Mouse (Mus musculus) myocyte (in vitro differentiated cells): ENCODE results near the gene Trak1. TPM values are rescaled to one million over a fixed set of nuclear protein-coding genes. Genes with fewer than 3 reads are reported as not detected.

ENCODE experiments used
- H3K27me3 ChIP-seq: one replicate; pipeline ENCODE4 v1.6.1; 2011; ENCODE audit not compliant: control insufficient read depth, insufficient read depth, insufficient read length
- H3K36me3 ChIP-seq: one replicate; pipeline ENCODE4 v1.6.1; 2011; ENCODE audit not compliant: control insufficient read depth, insufficient read depth
- H3K4me2 ChIP-seq: one replicate; pipeline ENCODE4 v1.6.1; 2011; ENCODE audit warnings: low read depth, control low read depth
- H3K4me3 ChIP-seq: one replicate; pipeline ENCODE4 v1.5.1; 2011; ENCODE audit warnings: mild to moderate bottlenecking, control low read depth, moderate library complexity
- H3K79me2 ChIP-seq: one replicate; pipeline ENCODE4 v1.6.1; 2011; ENCODE audit not compliant: control insufficient read depth, insufficient read depth
- H3ac ChIP-seq: one replicate; pipeline ENCODE4 v1.6.1; 2011; ENCODE audit not compliant: control insufficient read depth, insufficient read length
- CEBPB ChIP-seq: IDR thresholded peaks from 2 replicates; pipeline ENCODE4 v1.6.1; 2011; ENCODE audit warnings: mild to moderate bottlenecking, moderate library complexity; ENCODE audit not compliant: poor library complexity, insufficient read depth, severe bottlenecking
- E2F4 ChIP-seq: IDR thresholded peaks from one replicate; pipeline ENCODE4 v1.6.1; 2011; ENCODE audit warnings: mild to moderate bottlenecking, control low read depth, moderate library complexity; ENCODE audit not compliant: insufficient read depth
- MAX ChIP-seq: IDR thresholded peaks from one replicate; pipeline ENCODE4 v1.6.1; 2011; ENCODE audit warnings: low read depth, mild to moderate bottlenecking, control low read depth
- MYOD1 ChIP-seq, 3 experiments: IDR thresholded peaks; one replicate each; pipeline ENCODE4 v1.6.1; 2011; ENCODE audit warnings: control low read depth in 2 of 3, low read depth in 2 of 3, mild to moderate bottlenecking in 2 of 3, moderate library complexity in 1 of 3; ENCODE audit not compliant: insufficient read length in 2 of 3, control insufficient read depth in 1 of 3
- MYOG ChIP-seq, 3 experiments: IDR thresholded peaks; one replicate each; pipeline ENCODE4 v1.6.1; 2011; ENCODE audit warnings: control low read depth in 2 of 3, low read depth in 2 of 3, mild to moderate bottlenecking in 2 of 3; ENCODE audit not compliant: insufficient read length in 2 of 3, control insufficient read depth in 1 of 3, insufficient read depth in 1 of 3
- POLR2A ChIP-seq: IDR thresholded peaks from one replicate; pipeline ENCODE4 v1.6.1; 2011; ENCODE audit warnings: low read depth, mild to moderate bottlenecking, control low read depth, moderate library complexity; ENCODE audit not compliant: insufficient read length
- POLR2AphosphoS2 ChIP-seq: IDR thresholded peaks from one replicate; pipeline ENCODE4 v1.6.1; 2011; ENCODE audit warnings: low read depth, control low read depth; ENCODE audit not compliant: insufficient read length
- REST ChIP-seq: IDR thresholded peaks from one replicate; pipeline ENCODE4 v1.6.1; 2011; ENCODE audit warnings: mild to moderate bottlenecking, control low read depth, moderate library complexity; ENCODE audit not compliant: insufficient read depth, insufficient read length
- SRF ChIP-seq: IDR thresholded peaks from one replicate; pipeline ENCODE4 v1.6.1; 2011; ENCODE audit warnings: low read depth; ENCODE audit not compliant: control insufficient read depth, insufficient read length
- TCF12 ChIP-seq: IDR thresholded peaks from one replicate; pipeline ENCODE4 v1.6.1; 2011; ENCODE audit warnings: mild to moderate bottlenecking, control low read depth; ENCODE audit not compliant: poor library complexity, insufficient read depth, severe bottlenecking
- TCF3 ChIP-seq: IDR thresholded peaks from one replicate; pipeline ENCODE4 v1.6.1; 2011; ENCODE audit warnings: low read depth, control low read depth; ENCODE audit not compliant: insufficient read length
- USF1 ChIP-seq: IDR thresholded peaks from one replicate; pipeline ENCODE4 v1.6.1; 2011; ENCODE audit warnings: low read depth, mild to moderate bottlenecking, control low read depth, moderate library complexity
- polyA plus RNA-seq: library from polyadenylated mRNA; unstranded; fragments of >200 nt; fragmentation: generic; extraction: Trizol; gene quantifications from one replicate; pipeline ENCODE4 v1.2.1, GENCODE M21; 2012; ENCODE audit warnings: missing spikeins

Trak1 gene
- polyA plus RNA-seq, 1 experiment: 60.8 TPM

GRCm38 (mm10) chr9:121380310-121380920 is 83.1 kb downstream of the Trak1 start:
- TF ChIP-seq MYOD1 (IDR thresholded peaks at IDR 0.05; ENCODE audit: control insufficient read depth in 1 of 3, insufficient read length in 2 of 3, low read depth in 2 of 3) (no peak), CEBPB (no peak), TCF3 (no peak), E2F4 (no peak), MAX (no peak), SRF (no peak), POLR2A (no peak), TCF12 (no peak), MYOG (IDR thresholded peaks at IDR 0.05; ENCODE audit: control insufficient read depth in 1 of 3, insufficient read depth in 1 of 3, insufficient read length in 2 of 3, low read depth in 2 of 3) (no peak)
- Histone ChIP-seq H3ac (no peak overlapping the region), H3K36me3 (no peaks in the 10 kb centered on the region), H3K79me2 (peaks cover 31% of the 10 kb centered on the region), H3K4me3 (no peak overlapping the region), H3K4me2 (no peak overlapping the region), H3K27me3 (no peaks in the 10 kb centered on the region)

- no peaks in the 10 kb centered on the region for H3K27me3 ChIP-seq
- H3K4me2 ChIP-seq: no peak overlapping the region
These were observed 84.5 kb downstream of the Trak1 start for GRCm38 (mm10) chr9:121381678-121382297.

DNA sequence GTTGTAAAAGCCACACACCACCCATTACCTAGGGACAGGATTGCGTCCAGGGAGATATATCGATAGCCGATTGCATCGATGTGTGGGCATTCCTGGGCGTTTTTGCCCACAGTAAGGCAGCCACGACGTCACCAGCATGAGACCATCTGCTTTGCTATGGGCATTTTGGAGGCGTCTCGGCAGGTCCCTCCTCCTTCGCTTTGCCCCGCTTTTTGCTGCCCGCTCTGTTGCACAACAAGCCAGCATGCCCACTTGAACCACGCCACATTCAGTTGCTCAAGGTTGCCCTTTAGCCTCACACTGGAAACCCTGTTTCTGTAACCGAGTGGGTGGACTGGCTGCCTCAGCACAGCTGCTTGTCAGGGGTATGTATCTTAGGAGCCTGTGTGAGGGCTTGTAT is 85.3 kb downstream of the Trak1 start:
- Histone ChIP-seq H3ac (no peak overlapping the region), H3K36me3 (no peaks in the 10 kb centered on the region), H3K79me2 (peaks cover 37% of the 10 kb centered on the region), H3K27me3 (no peaks in the 10 kb centered on the region), H3K4me2 (no peak overlapping the region), H3K4me3 (no peak overlapping the region)
- TF ChIP-seq POLR2A (no peak), SRF (no peak), E2F4 (no peak), MYOG (IDR thresholded peaks at IDR 0.05; ENCODE audit: control insufficient read depth in 1 of 3, insufficient read depth in 1 of 3, insufficient read length in 2 of 3, low read depth in 2 of 3) (no peak), CEBPB (no peak), MAX (no peak), REST (no peak), POLR2AphosphoS2 (no peak), USF1 (no peak), TCF3 (no peak), TCF12 (no peak), MYOD1 (IDR thresholded peaks at IDR 0.05; ENCODE audit: control insufficient read depth in 1 of 3, insufficient read length in 2 of 3, low read depth in 2 of 3) (no peak)

More at GRCm38 (mm10) chr9:121381678-121382297, 84.5 kb downstream of the Trak1 start:
- peaks cover 34% of the 10 kb centered on the region for H3K79me2 ChIP-seq
- TF ChIP-seq CEBPB (no peak), E2F4 (no peak), SRF (no peak), TCF3 (no peak), REST (no peak), MYOD1 (IDR thresholded peaks at IDR 0.05; ENCODE audit: control insufficient read depth in 1 of 3, insufficient read length in 2 of 3, low read depth in 2 of 3) (no peak), TCF12 (no peak), MYOG (IDR thresholded peaks at IDR 0.05; ENCODE audit: control insufficient read depth in 1 of 3, insufficient read depth in 1 of 3, insufficient read length in 2 of 3, low read depth in 2 of 3) (no peak), USF1 (no peak), POLR2AphosphoS2 (no peak), MAX (no peak)
- H3K4me3 ChIP-seq: no peak overlapping the region
- no peaks in the 10 kb centered on the region for H3K36me3 ChIP-seq
- H3ac ChIP-seq: no peak overlapping the region

GRCm38 (mm10) chr9:121383180-121383586 is 85.9 kb downstream of the Trak1 start:
- no peaks in the 10 kb centered on the region for H3K36me3 ChIP-seq
- no peak overlapping the region for H3ac ChIP-seq
- H3K27me3 ChIP-seq: no peaks in the 10 kb centered on the region
- peaks cover 35% of the 10 kb centered on the region for H3K79me2 ChIP-seq
- H3K4me3 ChIP-seq: no peak overlapping the region
- no peak for TF ChIP-seq MAX
- no peak for TF ChIP-seq MYOD1 (IDR thresholded peaks at IDR 0.05; ENCODE audit: control insufficient read depth in 1 of 3, insufficient read length in 2 of 3, low read depth in 2 of 3)
- no peak for TF ChIP-seq TCF12
- TF ChIP-seq E2F4: no peak
- no peak for TF ChIP-seq SRF
- TF ChIP-seq TCF3: no peak
- no peak for TF ChIP-seq MYOG (IDR thresholded peaks at IDR 0.05; ENCODE audit: control insufficient read depth in 1 of 3, insufficient read depth in 1 of 3, insufficient read length in 2 of 3, low read depth in 2 of 3)
- TF ChIP-seq POLR2AphosphoS2: no peak
- H3K4me2 ChIP-seq: no peak overlapping the region

GRCm38 (mm10) chr9:121384620-121385019 is 87.3 kb downstream of the Trak1 start:
- H3K27me3 ChIP-seq: no peaks in the 10 kb centered on the region
- H3K4me3 ChIP-seq: no peak overlapping the region
- H3ac ChIP-seq: no peak overlapping the region
- peaks cover 23% of the 10 kb centered on the region for H3K79me2 ChIP-seq
- H3K36me3 ChIP-seq: no peaks in the 10 kb centered on the region
- no peak overlapping the region for H3K4me2 ChIP-seq
- no peak for TF ChIP-seq E2F4
- no peak for TF ChIP-seq MYOD1 (IDR thresholded peaks at IDR 0.05; ENCODE audit: control insufficient read depth in 1 of 3, insufficient read length in 2 of 3, low read depth in 2 of 3)
- no peak for TF ChIP-seq CEBPB
- no peak for TF ChIP-seq POLR2AphosphoS2
- no peak for TF ChIP-seq POLR2A
- TF ChIP-seq USF1: no peak
- no peak for TF ChIP-seq TCF12
- no peak for TF ChIP-seq MAX
- TF ChIP-seq TCF3: no peak
- no peak for TF ChIP-seq SRF
- no peak for TF ChIP-seq REST
- TF ChIP-seq MYOG (IDR thresholded peaks at IDR 0.05; ENCODE audit: control insufficient read depth in 1 of 3, insufficient read depth in 1 of 3, insufficient read length in 2 of 3, low read depth in 2 of 3): no peak
